Mouse (Mus musculus): ENCODE measurements around the gene Serpine2. TPM values are rescaled to one million over a fixed set of nuclear protein-coding genes. Genes with fewer than 3 reads are reported as not detected.

Gene Serpine2
- polyA plus RNA-seq, 1 experiment, result 18.2 TPM

- H3K27me3 ChIP-seq (ENCODE audit: control insufficient read depth, insufficient read depth, insufficient read length), result no peaks in the 10 kb centered on the region
- TF ChIP-seq SRF (IDR thresholded peaks at IDR 0.05; ENCODE audit: control insufficient read depth, insufficient read length, low read depth) (no peak), MAX (IDR thresholded peaks at IDR 0.05; ENCODE audit: low read depth) (no peak), MYOD1 (IDR thresholded peaks at IDR 0.05; ENCODE audit: control insufficient read depth in 1 of 3, insufficient read length in 2 of 3, low read depth in 2 of 3) (no peak), POLR2A (IDR thresholded peaks at IDR 0.05; ENCODE audit: insufficient read length, low read depth) (no peak)
- no peak overlapping the region for H3ac ChIP-seq (ENCODE audit: control insufficient read depth, insufficient read length)
- H3K4me2 ChIP-seq (ENCODE audit: low read depth), result no peak overlapping the region
- no peaks in the 10 kb centered on the region for H3K79me2 ChIP-seq (ENCODE audit: control insufficient read depth, insufficient read depth)
- H3K36me3 ChIP-seq (ENCODE audit: control insufficient read depth, insufficient read depth), result peaks cover 31% of the 10 kb centered on the region
- no peak overlapping the region for H3K4me3 ChIP-seq
Measured at GRCm38 (mm10) chr1:79782433-79782832, 78.5 kb downstream of the Serpine2 start.

- Histone ChIP-seq H3ac (ENCODE audit: control insufficient read depth, insufficient read length) (no peak overlapping the region), H3K4me2 (ENCODE audit: low read depth) (no peak overlapping the region), H3K36me3 (ENCODE audit: control insufficient read depth, insufficient read depth) (peaks cover 30% of the 10 kb centered on the region), H3K27me3 (ENCODE audit: control insufficient read depth, insufficient read depth, insufficient read length) (no peaks in the 10 kb centered on the region), H3K79me2 (ENCODE audit: control insufficient read depth, insufficient read depth) (peaks cover 13% of the 10 kb centered on the region), H3K4me3 (no peak overlapping the region)
- no peak for TF ChIP-seq POLR2AphosphoS2 (IDR thresholded peaks at IDR 0.05; ENCODE audit: insufficient read length, low read depth)
- TF ChIP-seq TCF3 (IDR thresholded peaks at IDR 0.05; ENCODE audit: insufficient read length, low read depth), result no peak
- TF ChIP-seq TCF12 (IDR thresholded peaks at IDR 0.05; ENCODE audit: insufficient read depth, poor library complexity, severe bottlenecking), result no peak
- no peak for TF ChIP-seq MYOG (IDR thresholded peaks at IDR 0.05; ENCODE audit: control insufficient read depth in 1 of 3, insufficient read depth in 1 of 3, insufficient read length in 2 of 3, low read depth in 2 of 3)
- no peak for TF ChIP-seq MAX (IDR thresholded peaks at IDR 0.05; ENCODE audit: low read depth)
- TF ChIP-seq POLR2A (IDR thresholded peaks at IDR 0.05; ENCODE audit: insufficient read length, low read depth), result no peak
- TF ChIP-seq E2F4 (IDR thresholded peaks at IDR 0.05; ENCODE audit: insufficient read depth), result no peak
- TF ChIP-seq REST (IDR thresholded peaks at IDR 0.05; ENCODE audit: insufficient read depth, insufficient read length), result no peak
- TF ChIP-seq SRF (IDR thresholded peaks at IDR 0.05; ENCODE audit: control insufficient read depth, insufficient read length, low read depth), result no peak
- TF ChIP-seq MYOD1 (IDR thresholded peaks at IDR 0.05; ENCODE audit: control insufficient read depth in 1 of 3, insufficient read length in 2 of 3, low read depth in 2 of 3), result no peak
- no peak for TF ChIP-seq CEBPB (IDR thresholded peaks at IDR 0.05; ENCODE audit: insufficient read depth, poor library complexity, severe bottlenecking)
- no peak for TF ChIP-seq USF1 (IDR thresholded peaks at IDR 0.05; ENCODE audit: low read depth)
Measured at GRCm38 (mm10) chr1:79778011-79778410, 83.0 kb downstream of the Serpine2 start.

- H3ac ChIP-seq (ENCODE audit: control insufficient read depth, insufficient read length), result peak within 1 kb of the TSS; percentile 74
- H3K4me3 ChIP-seq, result peak within 1 kb of the TSS; percentile 43
- H3K27me3 ChIP-seq (ENCODE audit: control insufficient read depth, insufficient read depth, insufficient read length), result no peaks in the 10 kb centered on the region
- TF ChIP-seq E2F4 (IDR thresholded peaks at IDR 0.05; ENCODE audit: insufficient read depth) (peak; percentile 18), MYOG (IDR thresholded peaks at IDR 0.05; ENCODE audit: control insufficient read depth in 1 of 3, insufficient read depth in 1 of 3, insufficient read length in 2 of 3, low read depth in 2 of 3) (peak in 1 of 3 experiments; percentile 48), CEBPB (IDR thresholded peaks at IDR 0.05; ENCODE audit: insufficient read depth, poor library complexity, severe bottlenecking) (no peak), TCF12 (IDR thresholded peaks at IDR 0.05; ENCODE audit: insufficient read depth, poor library complexity, severe bottlenecking) (no peak), MYOD1 (IDR thresholded peaks at IDR 0.05; ENCODE audit: control insufficient read depth in 1 of 3, insufficient read length in 2 of 3, low read depth in 2 of 3) (no peak), TCF3 (IDR thresholded peaks at IDR 0.05; ENCODE audit: insufficient read length, low read depth) (no peak), MAX (IDR thresholded peaks at IDR 0.05; ENCODE audit: low read depth) (peak; percentile 62), POLR2AphosphoS2 (IDR thresholded peaks at IDR 0.05; ENCODE audit: insufficient read length, low read depth) (peak; percentile 42), SRF (IDR thresholded peaks at IDR 0.05; ENCODE audit: control insufficient read depth, insufficient read length, low read depth) (peak; percentile 73), USF1 (IDR thresholded peaks at IDR 0.05; ENCODE audit: low read depth) (no peak), POLR2A (IDR thresholded peaks at IDR 0.05; ENCODE audit: insufficient read length, low read depth) (peak; percentile 65)
- H3K4me2 ChIP-seq (ENCODE audit: low read depth), result peak within 1 kb of the TSS; percentile 69
- H3K79me2 ChIP-seq (ENCODE audit: control insufficient read depth, insufficient read depth), result peaks cover 13% of the 10 kb centered on the region
- H3K36me3 ChIP-seq (ENCODE audit: control insufficient read depth, insufficient read depth), result peaks cover 16% of the 10 kb centered on the region
Measured at GRCm38 (mm10) chr1:79775927-79776458, 85.0 kb downstream of the Serpine2 start, which contains the start of the genes Mrpl44 and Wdfy1. Gene Mrpl44 (plus strand): TSS chr1:79776018. Gene Wdfy1 (minus strand): TSS chr1:79776143.

GRCm38 (mm10) chr1:79774164-79774780 is 86.7 kb downstream of the Serpine2 start:
- no peaks in the 10 kb centered on the region for H3K27me3 ChIP-seq (ENCODE audit: control insufficient read depth, insufficient read depth, insufficient read length)
- peaks cover 13% of the 10 kb centered on the region for H3K79me2 ChIP-seq (ENCODE audit: control insufficient read depth, insufficient read depth)
- TF ChIP-seq POLR2AphosphoS2 (IDR thresholded peaks at IDR 0.05; ENCODE audit: insufficient read length, low read depth) (no peak), TCF12 (IDR thresholded peaks at IDR 0.05; ENCODE audit: insufficient read depth, poor library complexity, severe bottlenecking) (no peak), USF1 (IDR thresholded peaks at IDR 0.05; ENCODE audit: low read depth) (no peak), REST (IDR thresholded peaks at IDR 0.05; ENCODE audit: insufficient read depth, insufficient read length) (no peak), MYOG (IDR thresholded peaks at IDR 0.05; ENCODE audit: control insufficient read depth in 1 of 3, insufficient read depth in 1 of 3, insufficient read length in 2 of 3, low read depth in 2 of 3) (no peak), POLR2A (IDR thresholded peaks at IDR 0.05; ENCODE audit: insufficient read length, low read depth) (no peak), E2F4 (IDR thresholded peaks at IDR 0.05; ENCODE audit: insufficient read depth) (no peak), MYOD1 (IDR thresholded peaks at IDR 0.05; ENCODE audit: control insufficient read depth in 1 of 3, insufficient read length in 2 of 3, low read depth in 2 of 3) (no peak), MAX (IDR thresholded peaks at IDR 0.05; ENCODE audit: low read depth) (no peak), TCF3 (IDR thresholded peaks at IDR 0.05; ENCODE audit: insufficient read length, low read depth) (no peak), CEBPB (IDR thresholded peaks at IDR 0.05; ENCODE audit: insufficient read depth, poor library complexity, severe bottlenecking) (no peak), SRF (IDR thresholded peaks at IDR 0.05; ENCODE audit: control insufficient read depth, insufficient read length, low read depth) (no peak)

More at GRCm38 (mm10) chr1:79774164-79774780, 86.7 kb downstream of the Serpine2 start:
- Histone ChIP-seq H3K4me2 (ENCODE audit: low read depth) (no peak overlapping the region), H3ac (ENCODE audit: control insufficient read depth, insufficient read length) (no peak overlapping the region), H3K4me3 (no peak overlapping the region), H3K36me3 (ENCODE audit: control insufficient read depth, insufficient read depth) (peaks cover 9% of the 10 kb centered on the region)
